Mouse (Mus musculus): ENCODE data around the gene Gm29797. TPM values are rescaled to one million over a fixed set of nuclear protein-coding genes. Genes with fewer than 3 reads are reported as not detected.

Gene Gm29797
- polyA plus RNA-seq, 1 experiment from 2014 or later: not detected

Other genes starting within 250 kb of the Gm29797 start
- gene Zbtb46, start 197.6 kb upstream of the Gm29797 start, polyA plus RNA-seq (2016; fragmentation: Nextera tagmentation; extraction: Ambion mirVana): 9.2 and 9.6 TPM in 2 replicates
- gene Abhd16b, start 163.8 kb upstream of the Gm29797 start, polyA plus RNA-seq (2016; fragmentation: Nextera tagmentation; extraction: Ambion mirVana): 0.09 and 0.20 TPM in 2 replicates
- gene Tpd52l2, start 159.9 kb upstream of the Gm29797 start, polyA plus RNA-seq (2016; fragmentation: Nextera tagmentation; extraction: Ambion mirVana): 160 and 163 TPM in 2 replicates
- gene Dnajc5, start 136.5 kb upstream of the Gm29797 start, polyA plus RNA-seq (2016; fragmentation: Nextera tagmentation; extraction: Ambion mirVana): 93.9 and 103 TPM in 2 replicates
- gene Uckl1, start 72.1 kb upstream of the Gm29797 start, polyA plus RNA-seq (2016; fragmentation: Nextera tagmentation; extraction: Ambion mirVana): 39.0 and 45.1 TPM in 2 replicates
- gene Prpf6, start 65.2 kb upstream of the Gm29797 start, polyA plus RNA-seq (2016; fragmentation: Nextera tagmentation; extraction: Ambion mirVana): 74.4 and 74.8 TPM in 2 replicates
- gene Zfp512b, start 64.2 kb upstream of the Gm29797 start, polyA plus RNA-seq (2016; fragmentation: Nextera tagmentation; extraction: Ambion mirVana): 95.3 and 101 TPM in 2 replicates
- gene Samd10, start 57.8 kb upstream of the Gm29797 start, polyA plus RNA-seq (2016; fragmentation: Nextera tagmentation; extraction: Ambion mirVana): 16.4 and 17.9 TPM in 2 replicates
- gene Sox18, start 14.6 kb downstream of the Gm29797 start, polyA plus RNA-seq (2016; fragmentation: Nextera tagmentation; extraction: Ambion mirVana): 38.5 and 43.7 TPM in 2 replicates
- gene Tcea2, start 23.3 kb downstream of the Gm29797 start, polyA plus RNA-seq (2016; fragmentation: Nextera tagmentation; extraction: Ambion mirVana): 29.5 and 31.0 TPM in 2 replicates
- 74.9 and 81.9 TPM in 2 replicates for gene Rgs19, start 36.9 kb downstream of the Gm29797 start, polyA plus RNA-seq (2016; fragmentation: Nextera tagmentation; extraction: Ambion mirVana)
- not detected in 2 replicates for gene Lkaaear1, start 41.4 kb downstream of the Gm29797 start, polyA plus RNA-seq (2016; fragmentation: Nextera tagmentation; extraction: Ambion mirVana)
- 5.2 and 5.6 TPM in 2 replicates for gene Oprl1, start 58.0 kb downstream of the Gm29797 start, polyA plus RNA-seq (2016; fragmentation: Nextera tagmentation; extraction: Ambion mirVana)
- 6.0 and 6.7 TPM in 2 replicates for gene Myt1, start 106.3 kb downstream of the Gm29797 start, polyA plus RNA-seq (2016; fragmentation: Nextera tagmentation; extraction: Ambion mirVana)
- gene Pcmtd2, start 180.8 kb downstream of the Gm29797 start, polyA plus RNA-seq (2016; fragmentation: Nextera tagmentation; extraction: Ambion mirVana): 42.2 and 46.8 TPM in 2 replicates
- 84.4 and 86.7 TPM in 2 replicates for gene Polr3k, start 207.3 kb downstream of the Gm29797 start, polyA plus RNA-seq (2016; fragmentation: Nextera tagmentation; extraction: Ambion mirVana)